8 mouse cellular contexts compared by ENCODE assay signal in the genomic region with DNA sequence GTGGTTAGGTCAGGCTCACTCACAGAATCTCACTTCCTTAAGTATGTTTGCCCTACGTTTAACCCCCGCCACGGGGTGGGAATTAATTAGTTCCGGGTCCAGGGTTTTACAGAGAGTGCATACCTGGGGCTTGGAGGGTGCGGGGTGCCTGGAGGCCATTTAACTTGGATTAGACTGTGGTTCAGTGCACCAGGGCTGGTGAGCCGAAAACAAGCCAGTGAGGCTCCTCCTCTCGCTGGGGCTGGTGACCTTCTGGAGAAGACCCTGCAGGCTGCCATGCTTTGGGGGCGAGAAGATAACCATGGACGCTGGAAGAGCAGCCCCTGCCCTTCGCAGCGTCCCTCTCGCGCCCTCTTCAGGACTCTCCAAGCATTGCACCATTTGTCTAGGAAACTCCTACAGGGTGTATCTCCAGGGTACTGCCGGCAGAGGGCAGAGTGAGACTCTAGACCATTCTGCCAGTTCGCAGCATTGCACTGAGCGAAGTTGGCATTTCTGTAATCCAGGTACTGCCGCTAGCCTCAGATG. TPM values are rescaled to one million over a fixed set of nuclear protein-coding genes. Genes with fewer than 3 reads are reported as not detected.
DNase-seq lines count a peak whose midpoint lies in the region; ATAC-seq and TF ChIP-seq lines count a peak whose summit lies in the region.

No protein-coding gene starts in this region.

- no peaks in the 10 kb centered on the region for H3K36me3 ChIP-seq in hindbrain, embryonic 10.5 days
- no peaks in the 10 kb centered on the region for H3K36me3 ChIP-seq in hindbrain, embryonic 13.5 days
- no peaks in the 10 kb centered on the region for H3K36me3 ChIP-seq in hindbrain, embryonic 14.5 days (replicated peaks; ENCODE audit: control insufficient read depth, insufficient read depth)
- H3K36me3 ChIP-seq in testis, adult 2 months (ENCODE audit: control insufficient read depth, insufficient read depth, low read length) = no peaks in the 10 kb centered on the region

- no peak overlapping the region for H3K4me3 ChIP-seq in hindbrain, embryonic 10.5 days
- H3K4me3 ChIP-seq in hindbrain, embryonic 13.5 days = no peak overlapping the region
- H3K4me3 ChIP-seq in hindbrain, embryonic 14.5 days (replicated peaks; ENCODE audit: low read length) = no peak overlapping the region
- H3K4me3 ChIP-seq in testis, adult 2 months (ENCODE audit: control insufficient read depth, low read depth, low read length) = peak overlapping the region; percentile 51

- H3K9ac ChIP-seq in hindbrain, embryonic 13.5 days = no peak overlapping the region
- H3K9ac ChIP-seq in hindbrain, embryonic 14.5 days = no peak overlapping the region

- peak; percentile 76 for DNase-seq in hindbrain, embryonic 10.5 days (ENCODE audit: low spot score)
- DNase-seq in adrenal gland, postnatal 10 days = peak; percentile 73
- DNase-seq in embryo, embryonic 9.5 days (ENCODE audit: extremely low spot score) = peak; percentile 66
- DNase-seq in hindbrain, embryonic 14.5 days (ENCODE audit: low spot score) = peak; percentile 70
- peak; percentile 60 to 83 for DNase-seq in layer of hippocampus, postnatal 25 days (ENCODE audit: extremely low spot score in 1 of 2, low spot score in 1 of 2)

- WGBS in hindbrain, embryonic 10.5 days = 33% methylated on average over 17 of the region's 17 CpGs
- WGBS in hindbrain, embryonic 13.5 days = 29% methylated on average over 17 of the region's 17 CpGs
- WGBS in hindbrain, embryonic 14.5 days = 27% methylated on average over 17 of the region's 17 CpGs

- 0 out of 2 replicates have a peak, but pooled peaks cover 4% of the 10 kb centered on the region for H3K4me1 ChIP-seq in hindbrain, embryonic 10.5 days (replicated peaks)
- peaks cover 4% of the 10 kb centered on the region for H3K4me1 ChIP-seq in hindbrain, embryonic 13.5 days (replicated peaks)
- peaks cover 6% of the 10 kb centered on the region for H3K4me1 ChIP-seq in hindbrain, embryonic 14.5 days (replicated peaks; ENCODE audit: control insufficient read depth, insufficient read depth, low read length)
- no peaks in the 10 kb centered on the region; the same call in 1 of the 2 replicates for H3K4me1 ChIP-seq in testis, adult 2 months (ENCODE audit: control insufficient read depth, insufficient read depth, low read length)

- no peak overlapping the region for H3K4me2 ChIP-seq in hindbrain, embryonic 13.5 days
- H3K4me2 ChIP-seq in hindbrain, embryonic 14.5 days (replicated peaks) = no peak overlapping the region

- TF ChIP-seq POLR2A in testis, adult 2 months (IDR thresholded peaks at IDR 0.05; ENCODE audit: control insufficient read depth, low read depth, low read length) = no peak

- H3K27ac ChIP-seq in hindbrain, embryonic 10.5 days = peak overlapping the region; percentile 50; the same call in 1 of the 2 replicates
- H3K27ac ChIP-seq in hindbrain, embryonic 13.5 days = no peak overlapping the region
- H3K27ac ChIP-seq in hindbrain, embryonic 14.5 days = no peak overlapping the region
- H3K27ac ChIP-seq in testis, adult 2 months (ENCODE audit: control insufficient read depth, insufficient read depth, low read depth, low read length) = no peak overlapping the region

- TF ChIP-seq CTCF in testis, adult 2 months (IDR thresholded peaks at IDR 0.05; ENCODE audit: control insufficient read depth, insufficient read depth, insufficient replicate concordance, low read depth, low read length) = peak; percentile 97

- H3K27me3 ChIP-seq in hindbrain, embryonic 10.5 days (ENCODE audit: insufficient read depth, poor library complexity, severe bottlenecking) = no peaks in the 10 kb centered on the region
- no peaks in the 10 kb centered on the region for H3K27me3 ChIP-seq in hindbrain, embryonic 13.5 days
- no peaks in the 10 kb centered on the region for H3K27me3 ChIP-seq in hindbrain, embryonic 14.5 days (ENCODE audit: control insufficient read depth, insufficient read depth, low read length)
- H3K27me3 ChIP-seq in testis, adult 2 months (ENCODE audit: control insufficient read depth, insufficient read depth, low read length) = no peaks in the 10 kb centered on the region

- no peaks in the 10 kb centered on the region for H3K9me3 ChIP-seq in hindbrain, embryonic 10.5 days
- no peaks in the 10 kb centered on the region for H3K9me3 ChIP-seq in hindbrain, embryonic 13.5 days
- no peaks in the 10 kb centered on the region for H3K9me3 ChIP-seq in hindbrain, embryonic 14.5 days (ENCODE audit: control insufficient read depth, low read length)

- ATAC-seq in hindbrain, embryonic 13.5 days (ENCODE audit: low FRiP score) = no peak
- ATAC-seq in hindbrain, embryonic 14.5 days (ENCODE audit: low FRiP score) = no peak
- peak; percentile 85 for ATAC-seq in megakaryocyte progenitor cell, adult 5-6 weeks (replicated peaks; ENCODE audit: poor library complexity)

RNA-seq across cellular contexts. Expression of a gene that starts 28.4 kb away (rescaled TPM):
- 17.5 and 25.4 TPM in 2 replicates for polyA plus RNA-seq in hindbrain, embryonic 10.5 days (2016; fragmentation: Nextera tagmentation; extraction: Ambion mirVana)
- polyA plus RNA-seq in hindbrain, embryonic 13.5 days (2015; fragmentation: Nextera tagmentation; extraction: Ambion mirVana) = 7.9 and 8.1 TPM in 2 replicates
- total RNA-seq in adrenal gland, postnatal 10 days (2021) = 10 to 100 TPM; 67.5 to 67.8 TPM
- 9.3 and 10.2 TPM in 2 replicates for polyA plus RNA-seq in hindbrain, embryonic 14.5 days (2014; fragmentation: Nextera tagmentation; extraction: Ambion mirVana)
- total RNA-seq in layer of hippocampus, postnatal 25 days (2021) = 100 to 1,000 TPM; 110 to 125 TPM
- 0.71 and 3.3 TPM in 2 replicates for total RNA-seq in megakaryocyte progenitor cell, adult 5-6 weeks (2015)
- total RNA-seq in megakaryocyte progenitor cell, adult 5-6 weeks (2017) = 0.47 and 1.2 TPM in 2 replicates
- polyA plus RNA-seq in testis, adult 2 months (2012; rRNA removed) = 45.8 and 57.4 TPM in 2 replicates
